Mouse (Mus musculus): ENCODE data around the gene Olfr263.

GRCm38 (mm10) chr13:21110441-21110840, 19.0 kb upstream of the Olfr263 start:
- TF ChIP-seq POLR2A (IDR thresholded peaks at IDR 0.05; ENCODE audit: insufficient read depth, low read length) (no peak), CTCF (IDR thresholded peaks at IDR 0.05; ENCODE audit: low read depth, low read length) (no peak)
